Mouse (Mus musculus) liver, embryonic 12.5 days (tissue): Measurements from ENCODE around the gene Snip1. TPM values are rescaled to one million over a fixed set of nuclear protein-coding genes. Genes with fewer than 3 reads are reported as not detected.

Experiments
- polyA plus RNA-seq: library from polyadenylated mRNA; unstranded; fragments of >200 nt; fragmentation: Nextera tagmentation; extraction: Ambion mirVana; gene quantifications from 2 replicates; pipeline ENCODE4 v1.2.1, GENCODE M21; 2016

Snip1 gene
- polyA plus RNA-seq, 1 experiment from 2014 or later, result 24.8 TPM

Other genes starting within 250 kb of the Snip1 start
- 39.6 and 43.1 TPM in 2 replicates for gene Yrdc, start 216.0 kb upstream of the Snip1 start, polyA plus RNA-seq
- 22.9 and 25.0 TPM in 2 replicates for gene 1110065P20Rik, start 215.5 kb upstream of the Snip1 start, polyA plus RNA-seq
- gene Maneal, start 204.5 kb upstream of the Snip1 start, polyA plus RNA-seq, result 0.06 and 0.08 TPM in 2 replicates
- gene Epha10, start 185.8 kb upstream of the Snip1 start, polyA plus RNA-seq, result 0.04 TPM in 1 of 2 replicates, not detected in the other
- gene 9930104L06Rik, start 129.6 kb upstream of the Snip1 start, polyA plus RNA-seq, result 7.5 and 8.3 TPM in 2 replicates
- 173 and 177 TPM in 2 replicates for gene Cdca8, start 127.4 kb upstream of the Snip1 start, polyA plus RNA-seq
- 1.2 and 1.4 TPM in 2 replicates for gene Rspo1, start 80.2 kb upstream of the Snip1 start, polyA plus RNA-seq
- 69.9 and 72.5 TPM in 2 replicates for gene Gnl2, start 50.1 kb upstream of the Snip1 start, polyA plus RNA-seq
- 0.10 TPM in 1 of 2 replicates, not detected in the other for gene Dnali1, start 969 bp upstream of the Snip1 start, polyA plus RNA-seq
- gene Meaf6, start 18.5 kb downstream of the Snip1 start, polyA plus RNA-seq, result 31.6 and 33.0 TPM in 2 replicates
- gene Zc3h12a, start 61.2 kb downstream of the Snip1 start, polyA plus RNA-seq, result 0.56 and 0.62 TPM in 2 replicates